Mouse (Mus musculus) T-helper 2 cell (primary cell): Measurements from ENCODE around the gene Cab39.

Source experiments
- in situ Hi-C: fragments of 300-600 bp; cut with MboI, MseI; formaldehyde crosslinking; loops from one replicate; pipeline ENCODE4 v1.15.1; 2025; ENCODE audit warnings: high pct_unique_total_duplicates

The Cab39 gene

DNA sequence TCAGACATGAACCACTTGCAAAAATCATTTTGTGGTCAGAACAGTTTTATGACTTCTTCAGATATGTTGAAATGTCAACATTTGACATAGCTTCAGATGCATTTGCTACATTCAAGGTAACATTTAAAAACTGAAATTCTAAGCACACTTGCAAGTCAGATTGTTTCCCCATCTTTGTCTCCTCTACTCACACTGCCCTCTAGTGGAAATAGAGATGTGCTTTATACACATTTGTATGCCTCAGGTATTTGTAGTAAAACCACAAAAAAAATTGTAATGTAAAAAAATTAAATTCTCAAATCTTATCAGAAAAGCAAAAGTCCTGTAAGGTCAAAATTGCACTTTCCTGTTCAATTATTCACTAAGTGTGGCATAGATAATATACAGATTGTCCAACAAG lies 49.0 kb downstream of the Cab39 start:
- in situ Hi-C loops: no loop called here

DNA sequence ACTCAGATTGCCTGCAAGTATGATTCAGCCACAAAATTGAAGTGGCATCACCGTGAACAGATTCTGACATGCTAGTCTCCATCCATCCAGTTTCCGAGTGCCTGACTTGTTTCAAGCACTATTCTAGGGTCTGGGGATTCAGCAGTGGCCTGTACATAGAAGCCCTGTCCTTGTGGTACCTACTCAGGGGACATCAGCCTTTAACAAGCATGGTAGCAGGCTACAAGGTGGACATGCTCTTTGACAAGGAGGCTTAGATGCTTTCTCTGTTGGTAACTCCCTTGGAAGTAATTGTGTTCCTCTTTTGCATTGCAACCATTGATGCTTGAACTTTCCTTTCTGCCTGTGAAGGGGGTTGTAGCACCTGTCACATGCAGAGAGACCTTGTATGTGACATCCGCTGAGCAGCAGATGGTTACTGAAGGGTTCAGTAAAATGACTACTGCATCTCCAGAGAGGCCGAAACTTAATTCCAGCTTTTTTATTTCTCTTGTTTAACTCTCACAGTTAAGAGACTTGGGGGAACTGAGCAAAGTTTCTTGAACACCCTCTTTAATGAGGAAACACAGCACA lies 50.1 kb downstream of the Cab39 start:
- in situ Hi-C loops: no loop called here

GRCm38 (mm10) chr1:85844981-85845380 lies 51.7 kb downstream of the Cab39 start:
- in situ Hi-C loops: no loop called here

DNA sequence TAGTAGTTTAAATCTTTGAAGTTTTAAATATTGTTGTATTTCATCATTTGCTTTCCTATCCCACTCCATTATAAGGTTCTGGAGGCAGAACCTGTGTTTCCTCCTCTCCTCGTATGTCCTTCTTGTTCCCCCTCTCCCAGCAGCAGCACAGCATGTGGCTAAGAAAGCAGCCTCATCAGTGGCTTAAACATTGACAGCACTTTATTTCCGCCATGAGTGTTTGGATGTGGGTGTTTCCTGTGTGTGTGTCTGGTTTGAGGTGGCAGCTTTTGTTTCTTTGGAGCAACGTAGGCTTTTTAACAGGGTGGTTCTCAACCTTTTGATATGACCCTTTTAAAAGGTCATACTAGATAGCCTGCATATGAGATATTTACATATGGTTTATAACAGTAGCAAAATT lies 52.2 kb downstream of the Cab39 start:
- in situ Hi-C loops: no loop called here

DNA sequence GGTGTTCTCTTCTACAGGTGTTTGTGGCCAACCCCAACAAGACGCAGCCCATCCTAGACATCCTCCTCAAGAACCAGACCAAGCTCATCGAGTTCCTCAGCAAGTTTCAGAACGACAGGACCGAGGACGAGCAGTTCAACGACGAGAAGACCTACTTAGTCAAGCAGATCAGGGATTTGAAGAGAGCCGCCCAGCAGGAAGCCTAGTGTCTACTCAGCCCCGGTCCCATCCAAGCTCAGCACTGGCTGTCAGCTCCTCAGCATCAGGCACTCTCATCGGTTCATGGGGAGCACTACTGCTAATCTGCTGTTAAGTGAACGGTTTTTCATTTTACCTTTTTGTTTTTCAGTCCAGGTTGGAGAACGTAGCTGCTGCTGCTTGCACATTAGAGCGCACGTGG lies 55.8 kb downstream of the Cab39 start:
- in situ Hi-C loops: no loop called here

GRCm38 (mm10) chr1:85850851-85851250 lies 57.6 kb downstream of the Cab39 start:
- in situ Hi-C loops: loop anchor here (5.0 to 10.0 kb wide), 3 partner anchors 71 to 1764 kb away; partner anchors contain the start of gene Spata3

DNA sequence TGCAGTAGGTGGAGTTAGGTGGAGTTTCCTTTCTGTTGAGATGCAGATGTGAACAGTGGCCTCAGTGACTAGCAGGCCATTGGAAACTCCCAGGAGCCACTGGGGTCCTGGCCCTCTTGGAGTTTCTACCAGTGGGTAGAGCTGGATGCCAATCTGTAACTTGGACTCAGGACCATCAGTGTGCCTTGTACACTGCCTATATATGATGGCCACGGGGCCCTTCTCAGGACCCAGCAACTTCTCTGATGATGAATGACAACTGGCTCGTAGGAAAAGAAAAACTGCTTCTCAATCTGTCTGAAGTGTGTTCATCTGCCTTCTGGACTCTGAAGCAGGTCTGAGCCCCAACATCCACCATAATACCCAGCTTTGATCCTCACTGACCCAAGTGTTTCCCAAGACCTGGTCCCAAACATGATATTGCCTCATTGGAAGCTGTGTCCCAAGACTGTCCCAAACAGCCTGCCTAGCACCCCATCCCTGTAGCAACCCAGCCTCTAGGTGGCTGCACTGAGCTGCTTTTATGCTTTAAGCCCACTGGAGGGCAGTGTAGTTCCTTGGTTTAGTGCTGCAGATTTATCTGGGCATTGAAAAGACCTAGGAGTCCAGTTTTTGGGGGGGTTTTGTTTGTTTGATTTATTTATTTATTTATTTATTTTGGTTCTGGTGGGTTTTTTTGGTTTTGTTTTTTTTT lies 59.9 kb downstream of the Cab39 start:
- in situ Hi-C loops: loop anchor here (5.0 to 10.0 kb wide), 3 partner anchors 69 to 1762 kb away; partner anchors contain the start of gene Spata3

GRCm38 (mm10) chr1:85853865-85854264 lies 60.6 kb downstream of the Cab39 start:
- in situ Hi-C loops: loop anchor here (5.0 to 10.0 kb wide), 3 partner anchors 68 to 1761 kb away; partner anchors contain the start of gene Spata3

DNA sequence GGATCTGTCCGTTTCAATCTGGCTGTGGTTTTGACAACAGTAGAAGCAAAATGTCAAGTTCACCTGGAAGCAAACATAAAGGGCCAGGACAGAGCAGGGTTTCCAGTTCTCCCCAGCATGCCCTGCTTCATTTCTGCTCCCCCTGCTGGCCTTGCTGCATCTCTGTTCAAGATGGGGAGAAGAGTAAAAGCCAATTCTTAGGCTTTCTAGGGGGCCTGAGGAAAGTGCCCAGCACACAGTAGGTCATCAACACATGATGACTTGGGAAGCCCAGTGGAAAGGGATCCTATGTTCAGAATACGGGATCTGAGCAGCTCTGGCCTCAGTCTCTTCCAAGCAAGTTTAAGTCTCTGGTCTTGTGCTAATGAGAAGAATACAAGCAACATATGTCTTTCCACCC lies 61.2 kb downstream of the Cab39 start:
- in situ Hi-C loops: loop anchor here (5.0 to 10.0 kb wide), 3 partner anchors 68 to 1760 kb away; partner anchors contain the start of gene Spata3

GRCm38 (mm10) chr1:85856266-85856665 lies 63.0 kb downstream of the Cab39 start:
- in situ Hi-C loops: loop anchor here (10.0 kb wide), 1 partner anchor 1759 kb away; no protein-coding TSS in a partner anchor

DNA sequence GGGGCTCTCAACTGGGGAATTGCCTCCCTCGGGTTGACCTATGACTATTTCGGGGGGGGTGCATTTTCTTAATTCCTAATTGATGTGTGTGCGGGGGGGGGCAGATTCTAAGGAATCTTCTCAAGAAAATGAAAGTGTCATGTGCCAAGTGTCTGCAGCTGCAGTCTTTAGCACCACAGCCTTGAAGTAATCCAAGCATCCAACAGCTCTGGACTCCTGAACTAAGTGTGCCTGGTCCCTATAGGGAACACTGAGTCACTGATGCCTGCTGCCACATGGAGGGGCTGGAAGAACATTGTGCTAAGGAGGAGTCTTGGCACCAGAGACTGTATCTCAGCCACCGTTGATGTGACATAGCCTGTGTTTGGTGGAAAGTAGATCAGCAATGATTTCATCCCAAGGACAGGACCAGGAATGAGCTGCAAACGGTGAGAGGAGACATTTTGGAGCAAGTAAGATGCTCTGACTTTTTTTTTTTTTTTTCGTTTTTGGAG lies 64.1 kb downstream of the Cab39 start:
- in situ Hi-C loops: loop anchor here (10.0 kb wide), 1 partner anchor 1757 kb away; no protein-coding TSS in a partner anchor

DNA sequence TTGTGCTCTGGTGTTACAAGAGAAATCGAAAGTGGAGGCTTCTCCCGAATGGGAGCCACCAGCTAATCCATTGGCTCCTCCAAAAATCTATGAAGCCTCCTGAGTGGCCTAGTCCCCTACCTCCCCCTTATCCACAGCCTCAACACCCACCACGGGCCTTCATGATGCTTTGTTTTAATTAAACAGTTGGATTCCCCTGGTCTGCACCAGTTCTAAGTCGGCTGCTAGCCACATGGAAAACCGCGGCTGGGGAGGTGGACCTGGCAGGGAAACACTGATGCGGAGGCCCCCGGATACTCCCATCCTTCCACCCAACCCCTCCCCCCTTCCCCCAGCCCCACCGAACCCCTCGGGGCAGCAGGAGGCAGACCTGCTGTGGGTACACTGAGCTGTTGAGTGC lies 71.1 kb downstream of the Cab39 start:
- in situ Hi-C loops: no loop called here

- in situ Hi-C loops: no loop called here
Measured at GRCm38 (mm10) chr1:85870001-85870400, 76.8 kb downstream of the Cab39 start.

DNA sequence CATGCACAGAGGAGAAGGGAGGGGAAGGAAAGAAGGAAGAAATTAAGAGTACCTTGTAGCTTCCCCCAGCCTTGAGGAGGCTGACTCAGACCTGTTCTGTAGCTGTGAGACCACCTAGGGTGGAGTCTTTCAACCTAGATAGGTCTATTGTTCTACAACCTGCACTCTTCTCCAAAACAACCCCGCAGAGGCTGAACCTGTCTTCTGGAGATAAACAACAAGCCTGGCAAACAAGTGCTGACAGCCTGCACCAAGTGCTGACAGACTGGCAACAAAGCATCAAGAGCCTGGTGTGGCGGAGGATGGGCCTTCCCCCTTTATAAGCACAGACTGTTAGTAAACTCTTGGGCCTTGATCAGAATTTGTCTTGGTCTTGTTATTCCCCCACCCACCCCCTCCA lies 77.3 kb downstream of the Cab39 start:
- in situ Hi-C loops: no loop called here

DNA sequence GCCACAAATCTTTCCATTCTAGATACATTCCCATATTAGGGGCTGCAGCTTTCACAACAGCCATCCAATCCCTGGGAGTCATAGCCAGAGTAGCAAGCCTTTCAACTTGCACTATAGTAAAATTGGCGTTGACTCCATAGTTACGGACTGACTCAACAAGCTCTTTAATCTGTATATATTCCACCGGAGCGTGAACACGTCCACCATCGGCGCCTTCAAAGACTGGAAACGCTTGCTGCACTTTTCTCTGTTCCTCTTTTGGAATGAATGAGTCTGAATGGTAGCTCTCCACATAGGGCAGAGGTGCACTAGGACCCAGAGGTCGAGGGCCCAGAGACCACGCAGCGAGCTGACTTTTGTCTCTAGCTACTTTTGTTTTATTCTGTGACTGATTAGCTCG lies 88.8 kb downstream of the Cab39 start:
- in situ Hi-C loops: no loop called here

DNA sequence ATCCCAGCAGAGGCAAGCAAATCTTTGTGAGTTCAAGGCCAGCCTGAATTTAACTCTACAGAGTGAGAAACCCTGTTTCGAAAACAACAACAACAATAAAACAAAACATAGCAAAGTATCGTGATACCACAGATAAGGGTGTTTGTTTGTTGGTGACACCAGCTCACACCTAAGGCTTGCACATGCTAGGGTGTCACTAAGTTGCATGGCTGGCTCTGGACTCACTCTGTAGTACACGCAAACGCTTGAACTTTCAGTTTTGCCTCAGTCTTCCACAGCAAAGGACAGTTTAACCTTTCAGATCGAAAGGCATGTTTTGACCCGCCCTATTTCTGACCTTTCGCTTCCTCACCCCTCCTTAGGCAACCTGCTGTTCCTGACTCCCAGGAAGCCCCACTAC lies 94.0 kb downstream of the Cab39 start:
- in situ Hi-C loops: no loop called here

- in situ Hi-C loops: no loop called here
Measured at GRCm38 (mm10) chr1:85894231-85894747, 101.0 kb downstream of the Cab39 start, which contains the start of gene Itm2c. Gene Itm2c, plus strand, starts transcription at chr1:85894281.

DNA sequence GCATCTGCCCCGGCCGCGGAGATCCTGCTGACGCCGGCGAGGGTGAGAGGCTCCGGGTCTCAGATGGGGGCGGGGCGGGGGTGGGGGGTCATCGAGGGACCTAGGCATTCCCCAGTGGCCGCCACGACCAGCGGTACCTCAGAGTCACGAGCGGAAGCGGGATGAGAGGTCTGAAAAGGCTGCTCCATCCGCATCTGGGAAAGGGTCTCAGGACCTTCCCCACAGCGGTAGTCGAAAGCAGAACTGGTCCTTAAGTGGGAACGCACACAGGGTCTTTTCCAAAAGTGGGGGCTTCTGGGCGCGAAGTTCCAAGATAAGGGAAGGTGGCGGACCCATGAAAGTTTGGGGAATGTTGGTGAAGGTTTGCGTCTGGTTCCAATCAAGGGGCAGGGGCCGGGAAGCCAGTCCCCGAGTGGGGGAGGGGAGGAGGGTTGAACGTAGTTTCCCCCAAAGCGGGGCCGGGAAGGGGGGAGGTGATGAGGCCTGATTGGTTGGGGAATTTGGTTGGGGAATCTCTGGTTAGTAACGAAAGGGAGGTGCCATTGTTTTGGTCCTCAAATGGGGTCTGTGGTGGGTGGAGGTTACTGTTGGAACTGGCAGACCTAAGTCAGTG lies 101.6 kb downstream of the Cab39 start:
- in situ Hi-C loops: no loop called here

GRCm38 (mm10) chr1:85895391-85895837 lies 102.2 kb downstream of the Cab39 start:
- in situ Hi-C loops: no loop called here

DNA sequence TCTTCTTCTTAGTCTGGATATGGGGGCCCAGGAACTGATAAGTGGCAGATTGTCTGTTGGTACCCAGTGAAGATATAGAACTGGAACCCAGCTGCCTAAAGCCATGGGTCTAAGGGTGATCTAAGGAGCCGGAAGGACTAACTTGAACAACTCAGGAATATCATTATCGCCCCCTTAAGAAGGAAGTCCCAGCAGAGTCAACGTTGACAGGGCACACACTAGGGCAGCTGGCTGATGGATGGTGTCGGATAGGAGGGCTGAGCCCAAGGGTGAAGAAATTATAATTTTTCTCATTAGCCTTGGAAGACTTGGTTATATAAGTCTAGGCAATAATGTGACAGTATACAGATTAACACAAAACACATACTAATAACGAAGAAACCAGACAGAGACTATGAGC lies 102.9 kb downstream of the Cab39 start:
- in situ Hi-C loops: no loop called here

DNA sequence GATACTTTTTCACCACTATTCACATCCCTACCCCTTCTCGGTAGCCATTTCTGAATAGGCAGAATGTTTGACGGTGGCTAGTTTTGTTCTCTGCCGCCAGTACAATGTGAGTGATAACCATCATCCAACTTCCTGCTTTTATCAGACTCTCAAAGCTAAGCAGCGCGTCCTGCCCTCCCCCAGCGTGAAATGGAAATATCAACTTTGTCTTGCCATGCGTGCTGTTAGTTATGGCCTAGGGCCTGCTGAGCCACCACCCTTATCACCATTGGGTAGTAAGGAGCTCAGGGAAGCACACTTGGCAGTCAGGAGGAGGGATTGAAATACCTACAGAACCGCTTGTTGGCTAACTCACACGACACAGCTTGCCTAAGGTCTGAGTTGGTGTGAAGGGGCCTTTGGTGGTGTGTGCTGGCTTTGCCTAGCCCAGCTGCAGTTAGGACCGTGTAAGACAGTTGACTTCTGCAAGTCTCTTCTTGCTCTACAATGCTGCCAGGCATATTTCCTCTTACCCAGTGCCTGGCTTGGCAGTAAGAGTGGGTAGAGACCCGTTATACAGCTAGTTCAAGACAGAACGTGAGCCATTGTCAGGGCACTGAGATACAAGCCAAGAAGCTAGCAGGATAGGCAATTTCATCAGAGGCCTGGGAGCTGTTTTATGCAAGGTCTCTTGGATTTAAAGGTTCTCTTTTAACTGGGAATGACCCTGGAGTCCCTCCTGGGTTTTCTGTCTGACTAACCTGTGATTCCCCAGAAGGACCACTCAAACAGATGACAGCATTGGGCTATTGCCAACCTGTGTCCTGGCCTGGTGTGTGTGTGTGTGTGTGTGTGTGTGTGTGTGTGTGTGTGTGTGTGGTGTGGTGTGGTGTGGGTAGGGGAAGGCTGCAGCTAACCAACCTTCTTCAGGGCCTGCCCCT lies 103.8 kb downstream of the Cab39 start:
- in situ Hi-C loops: no loop called here
